ENCODE assay signal across 37 mouse cellular contexts in genomic region chr6:145664208-145664607, GRCm38 (mm10). TPM values are rescaled to one million over a fixed set of nuclear protein-coding genes. Genes with fewer than 3 reads are reported as not detected.
DNase-seq lines count a peak whose midpoint lies in the region; ATAC-seq lines count a peak whose summit lies in the region.
"Had no signal": no experiment of that assay in that cellular context is flagged by ENCODE, and none has a peak within 500 bp of the region (broad histone marks: within the 10 kb centered on the region; RNA-seq: fewer than 3 reads in every experiment).

No protein-coding gene starts in this region.

- H3K9ac ChIP-seq in midbrain, embryonic 15.5 days = no peak overlapping the region
- H3K9ac ChIP-seq in midbrain, embryonic 11.5 days (ENCODE audit: low read length) = no peak overlapping the region
- no peak overlapping the region for H3K9ac ChIP-seq in neural tube, embryonic 15.5 days (replicated peaks)
- H3K9ac ChIP-seq: heart, embryonic 13.5 days; limb, embryonic 13.5 days; lung, embryonic 15.5 days; stomach, embryonic 15.5 days had no signal

- no peaks in the 10 kb centered on the region for H3K27me3 ChIP-seq in heart, embryonic 10.5 days (ENCODE audit: insufficient read depth, poor library complexity, severe bottlenecking)
- no peaks in the 10 kb centered on the region for H3K27me3 ChIP-seq in midbrain, embryonic 15.5 days (replicated peaks)
- H3K27me3 ChIP-seq in midbrain, embryonic 11.5 days (ENCODE audit: control insufficient read depth, insufficient read depth, low read length) = no peaks in the 10 kb centered on the region
- H3K27me3 ChIP-seq in embryonic facial prominence, embryonic 10.5 days (replicated peaks; ENCODE audit: low read depth, poor library complexity, severe bottlenecking) = no peaks in the 10 kb centered on the region
- H3K27me3 ChIP-seq in neural tube, embryonic 15.5 days (replicated peaks) = no peaks in the 10 kb centered on the region
- H3K27me3 ChIP-seq: heart, embryonic 13.5 days; limb, embryonic 13.5 days; lung, embryonic 15.5 days; stomach, embryonic 15.5 days had no signal

- ATAC-seq in midbrain, embryonic 15.5 days (replicated peaks) = 0 out of 2 replicates have a peak, but pooled peaks have one; percentile 24
- no peak for ATAC-seq in midbrain, embryonic 11.5 days (ENCODE audit: low FRiP score)
- ATAC-seq in neural tube, embryonic 15.5 days (ENCODE audit: low FRiP score) = peak; percentile 70; the same call in 1 of the 2 replicates
- ATAC-seq: forebrain, embryonic 16.5 days; intestine, postnatal 0 days had no signal

- peak; percentile 63 for DNase-seq in heart, embryonic 10.5 days (ENCODE audit: low spot score)
- no peak for DNase-seq in heart, postnatal 4 days
- no peak for DNase-seq in midbrain, embryonic 11.5 days (ENCODE audit: low spot score, missing footprints)
- no peak for DNase-seq in embryonic facial prominence, embryonic 10.5 days (ENCODE audit: low spot score)
- DNase-seq in Muller cell, postnatal 12 days (ENCODE audit: inconsistent ontology term) = no peak
- DNase-seq: adrenal gland, postnatal 36 days; cerebellum, adult 2 months; cerebellum, postnatal 36 days; gastrocnemius, adult 2 months; gastrocnemius, postnatal 36 days; heart, adult 2 months; heart, postnatal 10 days; kidney, adult 9 months; kidney, postnatal 25 days; right cerebral cortex, postnatal 25 days had no signal

- no peaks in the 10 kb centered on the region for H3K9me3 ChIP-seq in heart, embryonic 10.5 days
- no peaks in the 10 kb centered on the region for H3K9me3 ChIP-seq in midbrain, embryonic 15.5 days
- no peaks in the 10 kb centered on the region for H3K9me3 ChIP-seq in midbrain, embryonic 11.5 days (ENCODE audit: control insufficient read depth, low read length)
- H3K9me3 ChIP-seq in embryonic facial prominence, embryonic 10.5 days = peaks cover 3% of the 10 kb centered on the region; the same call in 1 of the 2 replicates
- no peaks in the 10 kb centered on the region for H3K9me3 ChIP-seq in neural tube, embryonic 15.5 days (replicated peaks)
- H3K9me3 ChIP-seq: heart, embryonic 13.5 days; limb, embryonic 13.5 days; lung, embryonic 15.5 days; midbrain, embryonic 10.5 days; stomach, embryonic 15.5 days had no signal

- no peak overlapping the region for H3K4me3 ChIP-seq in heart, embryonic 10.5 days
- no peak overlapping the region for H3K4me3 ChIP-seq in midbrain, embryonic 15.5 days
- H3K4me3 ChIP-seq in midbrain, embryonic 11.5 days (ENCODE audit: low read depth, low read length) = no peak overlapping the region
- no peak overlapping the region for H3K4me3 ChIP-seq in embryonic facial prominence, embryonic 10.5 days
- no peak overlapping the region for H3K4me3 ChIP-seq in neural tube, embryonic 15.5 days (replicated peaks)
- H3K4me3 ChIP-seq: erythroblast, embryonic 14.5 days; gastrocnemius, adult 2 months; heart, adult 2 months; heart, embryonic 13.5 days; limb, embryonic 13.5 days; lung, embryonic 15.5 days; midbrain, embryonic 10.5 days; myocyte; stomach, embryonic 15.5 days had no signal

- WGBS in heart, embryonic 10.5 days = 67% methylated on average over 5 of the region's 5 CpGs
- 71% methylated on average over 5 of the region's 5 CpGs for WGBS in midbrain, embryonic 15.5 days
- WGBS in midbrain, embryonic 11.5 days = 85% methylated on average over 5 of the region's 5 CpGs
- WGBS in embryonic facial prominence, embryonic 10.5 days = 70% methylated on average over 5 of the region's 5 CpGs
- WGBS in neural tube, embryonic 15.5 days = 38% methylated on average over 5 of the region's 5 CpGs

- H3K36me3 ChIP-seq in heart, embryonic 10.5 days = no peaks in the 10 kb centered on the region
- H3K36me3 ChIP-seq in midbrain, embryonic 15.5 days (replicated peaks) = no peaks in the 10 kb centered on the region
- no peaks in the 10 kb centered on the region for H3K36me3 ChIP-seq in midbrain, embryonic 11.5 days (ENCODE audit: control insufficient read depth, insufficient read depth, low read length)
- H3K36me3 ChIP-seq in embryonic facial prominence, embryonic 10.5 days (replicated peaks) = no peaks in the 10 kb centered on the region
- no peaks in the 10 kb centered on the region for H3K36me3 ChIP-seq in neural tube, embryonic 15.5 days
- H3K36me3 ChIP-seq: heart, embryonic 13.5 days; limb, embryonic 13.5 days; lung, embryonic 15.5 days; midbrain, embryonic 10.5 days; stomach, embryonic 15.5 days had no signal

- no peak overlapping the region for H3K27ac ChIP-seq in heart, embryonic 10.5 days
- H3K27ac ChIP-seq in midbrain, embryonic 15.5 days = no peak overlapping the region
- H3K27ac ChIP-seq in midbrain, embryonic 11.5 days (ENCODE audit: low read depth, low read length) = no peak overlapping the region
- H3K27ac ChIP-seq in embryonic facial prominence, embryonic 10.5 days (replicated peaks) = 0 out of 2 replicates have a peak overlapping the region, but pooled peaks have one; percentile 19
- H3K27ac ChIP-seq in neural tube, embryonic 15.5 days (replicated peaks) = no peak overlapping the region
- H3K27ac ChIP-seq: gastrocnemius, adult 2 months; heart, adult 2 months; heart, embryonic 13.5 days; limb, embryonic 13.5 days; lung, embryonic 15.5 days; midbrain, embryonic 10.5 days; stomach, embryonic 15.5 days had no signal

- no peak overlapping the region for H3K4me2 ChIP-seq in midbrain, embryonic 15.5 days
- H3K4me2 ChIP-seq in midbrain, embryonic 11.5 days = no peak overlapping the region
- no peak overlapping the region for H3K4me2 ChIP-seq in neural tube, embryonic 15.5 days
- H3K4me2 ChIP-seq: heart, embryonic 13.5 days; limb, embryonic 13.5 days; liver, embryonic 11.5 days; lung, embryonic 15.5 days; stomach, embryonic 15.5 days had no signal

- H3K4me1 ChIP-seq in heart, embryonic 10.5 days = peaks cover 11% of the 10 kb centered on the region
- H3K4me1 ChIP-seq in midbrain, embryonic 15.5 days = 0 out of 2 replicates have a peak, but pooled peaks cover under 1% of the 10 kb centered on the region
- no peaks in the 10 kb centered on the region for H3K4me1 ChIP-seq in midbrain, embryonic 11.5 days (ENCODE audit: control insufficient read depth, insufficient read depth, low read length)
- peaks cover 11% of the 10 kb centered on the region for H3K4me1 ChIP-seq in embryonic facial prominence, embryonic 10.5 days
- H3K4me1 ChIP-seq in neural tube, embryonic 15.5 days = peaks cover 6% of the 10 kb centered on the region; the same call in 1 of the 2 replicates
- H3K4me1 ChIP-seq: midbrain, embryonic 10.5 days; stomach, embryonic 15.5 days had no signal

RNA-seq across cellular contexts. Expression of gene Tuba3b, which starts 48.7 kb away (rescaled TPM):
- 0.08 TPM in 1 of 2 replicates, not detected in the other for polyA plus RNA-seq in heart, embryonic 10.5 days (2016; fragmentation: Nextera tagmentation; extraction: Ambion mirVana)
- under 1 TPM; 0.50 to 0.59 TPM for total RNA-seq in heart, postnatal 4 days (2021)
- polyA plus RNA-seq in midbrain, embryonic 15.5 days (2015; fragmentation: Nextera tagmentation; extraction: Ambion mirVana) = not detected in 2 replicates
- polyA plus RNA-seq in midbrain, embryonic 11.5 days (2014; fragmentation: Nextera tagmentation; extraction: Ambion mirVana) = not detected in 2 replicates
- polyA plus RNA-seq in embryonic facial prominence, embryonic 10.5 days (2016; fragmentation: Nextera tagmentation; extraction: Ambion mirVana) = not detected in 2 replicates
- polyA plus RNA-seq in neural tube, embryonic 15.5 days (2015; fragmentation: Nextera tagmentation; extraction: Ambion mirVana) = not detected in 2 replicates
- total RNA-seq: adrenal gland, adult 18-20 months; adrenal gland, postnatal 36 days; gastrocnemius, adult 2 months; gastrocnemius, postnatal 36 days; layer of hippocampus, adult 18-20 months; layer of hippocampus, postnatal 10 days; left cerebral cortex, adult 18-20 months; left cerebral cortex, postnatal 36 days; megakaryocyte progenitor cell, adult 5-6 weeks had no signal
- polyA plus RNA-seq: cerebellum, adult 2 months; embryonic facial prominence, embryonic 14.5 days; erythroblast, embryonic 14.5 days; forebrain, embryonic 11.5 days; forebrain, embryonic 16.5 days; heart, embryonic 13.5 days; intestine, postnatal 0 days; limb, embryonic 13.5 days; liver, embryonic 16.5 days; lung, embryonic 15.5 days; midbrain, embryonic 10.5 days; myocyte; stomach, embryonic 15.5 days had no signal

RNA-seq across cellular contexts. Expression of gene Lmntd1, which starts 50.1 kb away (rescaled TPM):
- polyA plus RNA-seq in heart, embryonic 10.5 days (2016; fragmentation: Nextera tagmentation; extraction: Ambion mirVana) = 2.3 and 3.6 TPM in 2 replicates
- total RNA-seq in heart, postnatal 4 days (2021) = 1 to 10 TPM; 2.8 to 3.1 TPM
- 1.7 and 1.8 TPM in 2 replicates for polyA plus RNA-seq in midbrain, embryonic 15.5 days (2015; fragmentation: Nextera tagmentation; extraction: Ambion mirVana)
- 0.18 and 0.50 TPM in 2 replicates for polyA plus RNA-seq in midbrain, embryonic 11.5 days (2014; fragmentation: Nextera tagmentation; extraction: Ambion mirVana)
- 0.15 TPM in 1 of 2 replicates, not detected in the other for polyA plus RNA-seq in embryonic facial prominence, embryonic 10.5 days (2016; fragmentation: Nextera tagmentation; extraction: Ambion mirVana)
- 0.63 TPM in 2 replicates for polyA plus RNA-seq in neural tube, embryonic 15.5 days (2015; fragmentation: Nextera tagmentation; extraction: Ambion mirVana)
- total RNA-seq: gastrocnemius, postnatal 36 days; megakaryocyte progenitor cell, adult 5-6 weeks; MEL had no signal
- polyA plus RNA-seq: erythroblast, embryonic 14.5 days; liver, embryonic 11.5 days; liver, embryonic 16.5 days; myocyte had no signal
